Mouse (Mus musculus) heart, embryonic 12.5 days (tissue): ENCODE measurements around the gene Plxnb1. TPM values are rescaled to one million over a fixed set of nuclear protein-coding genes. Genes with fewer than 3 reads are reported as not detected.

Experiments
- ATAC-seq: fragments of 200-750 bp; cut with Nextera tagmentation; 2 replicates; pipeline ENCODE4 v1.8.0; 2017; ENCODE audit warnings: moderate TSS enrichment, moderate library complexity; ENCODE audit not compliant: insufficient number of reproducible peaks, low FRiP score
- H3K27ac ChIP-seq: fragments of 300-500 bp; sonication (generic); 2 replicates; pipeline ENCODE4 v1.5.1; 2016; ENCODE audit warnings: mild to moderate bottlenecking, moderate library complexity; ENCODE audit not compliant: poor library complexity, severe bottlenecking
- H3K27me3 ChIP-seq: fragments of 300-500 bp; sonication (generic); replicated peaks from 2 replicates; pipeline ENCODE4 v1.6.1; 2016; ENCODE audit warnings: mild to moderate bottlenecking, moderate library complexity
- H3K36me3 ChIP-seq: fragments of 300-500 bp; sonication (generic); 2 replicates; pipeline ENCODE4 v1.6.1; 2016; ENCODE audit warnings: mild to moderate bottlenecking, moderate library complexity
- H3K4me1 ChIP-seq: fragments of 300-500 bp; sonication (generic); replicated peaks from 2 replicates; pipeline ENCODE4 v1.6.1; 2016; ENCODE audit warnings: mild to moderate bottlenecking
- H3K4me2 ChIP-seq: fragments of 300-500 bp; sonication (generic); 2 replicates; pipeline ENCODE4 v1.6.1; 2016; ENCODE audit warnings: mild to moderate bottlenecking, moderate library complexity
- H3K4me3 ChIP-seq: fragments of 300-500 bp; sonication (generic); 2 replicates; pipeline ENCODE4 v1.5.1; 2016; ENCODE audit warnings: mild to moderate bottlenecking
- H3K9ac ChIP-seq: fragments of 300-500 bp; sonication (generic); 2 replicates; pipeline ENCODE4 v1.6.1; 2016; ENCODE audit warnings: mild to moderate bottlenecking, moderate library complexity
- H3K9me3 ChIP-seq: fragments of 300-500 bp; sonication (generic); replicated peaks from 2 replicates; pipeline ENCODE4 v1.6.1; 2016; ENCODE audit warnings: mild to moderate bottlenecking, moderate library complexity
- WGBS: fragments of 180-500 bp; shearing (Covaris S2); methylation state at CpG from one replicate; pipeline ENCODE4 v1.1.7; 2016; 5-methylcytosine and 5-hydroxymethylcytosine counted together
- polyA plus RNA-seq: library from polyadenylated mRNA; unstranded; fragments of >200 nt; fragmentation: Nextera tagmentation; extraction: Ambion mirVana; gene quantifications from 2 replicates; pipeline ENCODE4 v1.2.1, GENCODE M21; 2016

The Plxnb1 gene
- polyA plus RNA-seq, 1 experiment from 2014 or later: 11.1 TPM

- peak overlapping the region; percentile 85 for H3K4me3 ChIP-seq
- no peak for ATAC-seq
- H3K4me1 ChIP-seq: peaks cover 59% of the 10 kb centered on the region
- H3K9me3 ChIP-seq: no peaks in the 10 kb centered on the region
- WGBS: 2% methylated on average over 17 of the region's 21 CpGs
- H3K9ac ChIP-seq: peak overlapping the region; percentile 97
- peaks cover 30% of the 10 kb centered on the region for H3K36me3 ChIP-seq
- peak overlapping the region; percentile 99 for H3K27ac ChIP-seq
- H3K27me3 ChIP-seq: no peaks in the 10 kb centered on the region
- H3K4me2 ChIP-seq: peak overlapping the region; percentile 83
Measured at GRCm38 (mm10) chr9:109094553-109095136, 544 bp upstream of the Plxnb1 start.

DNA sequence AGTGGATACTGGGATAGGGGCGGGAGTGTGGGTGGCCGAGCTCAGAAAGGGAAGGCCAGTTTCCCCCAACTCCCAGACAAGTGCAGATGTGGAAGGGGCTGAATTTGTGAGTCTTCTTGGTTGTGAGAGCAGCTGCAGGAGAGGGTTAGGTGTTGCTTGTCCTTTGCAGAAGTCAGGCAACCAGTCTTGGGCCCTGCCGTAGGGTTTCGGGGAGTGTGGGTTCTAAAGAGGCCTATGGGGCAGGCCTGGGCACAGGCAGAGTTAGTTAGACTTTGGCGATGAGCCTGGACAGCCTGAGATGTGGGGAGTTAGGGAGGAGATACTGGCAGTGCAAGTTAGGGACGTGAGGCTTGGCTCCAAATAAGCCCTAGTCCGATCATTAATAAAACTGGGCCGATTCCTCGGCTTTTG is 1.1 kb downstream of the Plxnb1 start:
- Histone ChIP-seq H3K9ac (peak overlapping the region; percentile 97), H3K27ac (peak overlapping the region; percentile 99), H3K4me2 (peak overlapping the region; percentile 83), H3K36me3 (peaks cover 24% of the 10 kb centered on the region), H3K4me1 (peaks cover 71% of the 10 kb centered on the region), H3K27me3 (no peaks in the 10 kb centered on the region), H3K9me3 (no peaks in the 10 kb centered on the region), H3K4me3 (peak overlapping the region; percentile 85)
- ATAC-seq: no peak
- WGBS: 42% methylated on average over 9 of the region's 9 CpGs

DNA sequence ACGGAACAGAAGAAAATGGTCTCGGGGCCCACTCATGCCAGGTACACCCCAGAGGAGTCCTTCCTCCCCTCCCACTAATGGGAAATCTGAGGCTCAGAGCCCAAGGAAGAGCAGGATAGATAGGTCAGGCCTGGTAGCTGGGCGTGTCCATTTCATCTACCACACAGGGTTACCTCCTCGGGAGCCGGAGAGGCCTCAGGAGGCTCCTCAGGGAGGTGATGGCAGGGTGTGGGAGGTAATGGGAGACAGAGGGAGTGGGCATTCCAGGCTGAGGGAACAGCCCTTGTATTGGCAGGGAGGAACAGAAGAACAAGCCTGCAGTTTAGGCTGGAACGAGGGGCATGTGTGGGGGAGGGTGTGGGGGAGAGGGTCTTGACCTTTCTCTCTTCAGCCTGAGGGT is 1.7 kb downstream of the Plxnb1 start:
- 34% methylated on average over 6 of the region's 6 CpGs for WGBS
- Histone ChIP-seq H3K9me3 (no peaks in the 10 kb centered on the region), H3K27ac (peak overlapping the region; percentile 99), H3K9ac (peak overlapping the region; percentile 97), H3K4me2 (peak overlapping the region; percentile 83), H3K27me3 (no peaks in the 10 kb centered on the region), H3K36me3 (peaks cover 23% of the 10 kb centered on the region), H3K4me1 (peaks cover 71% of the 10 kb centered on the region), H3K4me3 (peak overlapping the region; percentile 85)
- no peak for ATAC-seq

- H3K27me3 ChIP-seq: no peaks in the 10 kb centered on the region
- no peaks in the 10 kb centered on the region for H3K9me3 ChIP-seq
- peak overlapping the region; percentile 97 for H3K9ac ChIP-seq
- WGBS: 33% methylated on average over 6 of the region's 6 CpGs
- ATAC-seq: no peak
- H3K4me2 ChIP-seq: peak overlapping the region; percentile 83
- H3K27ac ChIP-seq: peak overlapping the region; percentile 99
- peaks cover 71% of the 10 kb centered on the region for H3K4me1 ChIP-seq
- peaks cover 24% of the 10 kb centered on the region for H3K36me3 ChIP-seq
- peak overlapping the region; percentile 85 for H3K4me3 ChIP-seq
Measured at GRCm38 (mm10) chr9:109097291-109097690, 2.1 kb downstream of the Plxnb1 start.

GRCm38 (mm10) chr9:109097831-109098230 is 2.6 kb downstream of the Plxnb1 start:
- peaks cover 25% of the 10 kb centered on the region for H3K36me3 ChIP-seq
- WGBS: 48% methylated on average over 5 of the region's 5 CpGs
- peak overlapping the region; percentile 97 for H3K9ac ChIP-seq
- H3K4me3 ChIP-seq: no peak overlapping the region
- H3K9me3 ChIP-seq: no peaks in the 10 kb centered on the region
- peaks cover 72% of the 10 kb centered on the region for H3K4me1 ChIP-seq
- H3K27me3 ChIP-seq: no peaks in the 10 kb centered on the region
- ATAC-seq: no peak
- peak overlapping the region; percentile 99 for H3K27ac ChIP-seq
- peak overlapping the region; percentile 83 for H3K4me2 ChIP-seq

- no peak overlapping the region for H3K4me3 ChIP-seq
- H3K27me3 ChIP-seq: no peaks in the 10 kb centered on the region
- peak overlapping the region; percentile 97; the same call in 1 of the 2 replicates for H3K9ac ChIP-seq
- no peak for ATAC-seq
- 75% methylated on average over 8 of the region's 8 CpGs for WGBS
- H3K4me1 ChIP-seq: peaks cover 72% of the 10 kb centered on the region
- peak overlapping the region; percentile 83 for H3K4me2 ChIP-seq
- H3K9me3 ChIP-seq: no peaks in the 10 kb centered on the region
- peak overlapping the region; percentile 99 for H3K27ac ChIP-seq
- peaks cover 29% of the 10 kb centered on the region for H3K36me3 ChIP-seq
Measured at GRCm38 (mm10) chr9:109098366-109098765, 3.2 kb downstream of the Plxnb1 start.

DNA sequence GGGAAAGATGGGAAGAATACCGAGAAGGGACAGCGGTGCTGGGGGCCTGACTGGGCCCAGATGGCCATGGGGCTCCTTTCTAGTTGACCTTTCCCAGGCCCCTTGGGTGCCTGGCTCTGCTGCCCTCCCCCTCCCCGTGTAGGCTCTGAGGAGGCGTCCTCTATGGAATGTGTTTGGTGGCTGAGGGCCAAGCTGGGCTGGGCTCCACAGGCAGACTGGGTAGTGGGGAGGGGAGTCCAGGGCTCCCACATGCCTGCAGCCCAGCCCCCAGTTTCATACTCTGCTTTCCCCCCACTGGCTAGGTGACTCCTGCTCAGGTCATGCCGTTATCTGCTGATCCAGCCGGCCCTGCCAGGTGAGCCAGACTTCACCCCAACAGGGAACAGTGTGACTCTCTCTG is 3.8 kb downstream of the Plxnb1 start:
- Histone ChIP-seq H3K4me2 (peak overlapping the region; percentile 83), H3K4me1 (peaks cover 71% of the 10 kb centered on the region), H3K9me3 (no peaks in the 10 kb centered on the region), H3K9ac (peak overlapping the region; percentile 97; the same call in 1 of the 2 replicates), H3K27me3 (no peaks in the 10 kb centered on the region), H3K4me3 (peak overlapping the region; percentile 18; the same call in 1 of the 2 replicates), H3K27ac (peak overlapping the region; percentile 99), H3K36me3 (peaks cover 35% of the 10 kb centered on the region)
- peak; percentile 71 for ATAC-seq
- WGBS: 22% methylated on average over 6 of the region's 6 CpGs

DNA sequence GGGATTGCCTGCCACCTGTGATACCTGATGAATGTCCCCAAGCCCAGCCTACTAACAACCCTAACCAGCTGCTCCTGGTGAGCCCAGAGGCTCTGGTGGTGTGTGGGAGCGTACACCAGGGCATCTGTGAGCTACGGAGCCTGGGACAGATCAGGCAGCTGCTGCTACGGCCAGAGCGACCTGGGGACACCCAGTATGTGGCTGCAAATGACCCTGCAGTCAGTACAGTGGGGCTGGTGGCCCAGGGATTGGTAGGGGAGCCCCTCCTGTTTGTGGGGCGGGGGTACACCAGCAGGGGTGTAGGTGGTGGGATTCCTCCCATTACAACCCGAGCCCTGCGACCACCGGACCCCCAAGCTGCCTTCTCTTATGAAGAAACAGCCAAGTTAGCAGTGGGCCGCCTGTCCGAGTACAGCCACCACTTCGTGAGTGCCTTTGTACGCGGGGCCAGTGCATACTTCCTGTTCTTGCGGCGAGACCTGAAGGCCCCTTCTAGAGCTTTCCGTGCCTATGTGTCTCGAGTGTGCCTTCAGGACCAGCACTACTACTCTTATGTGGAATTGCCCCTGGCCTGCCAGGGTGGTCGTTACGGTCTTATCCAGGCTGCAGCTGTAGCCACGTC is 5.2 kb downstream of the Plxnb1 start:
- WGBS: 83% methylated on average over 20 of the region's 20 CpGs
- Histone ChIP-seq H3K27ac (no peak overlapping the region), H3K4me3 (no peak overlapping the region), H3K9me3 (no peaks in the 10 kb centered on the region), H3K9ac (0 out of 2 replicates have a peak overlapping the region, but pooled peaks have one; percentile 11), H3K36me3 (peaks cover 47% of the 10 kb centered on the region), H3K4me1 (peaks cover 77% of the 10 kb centered on the region), H3K4me2 (no peak overlapping the region), H3K27me3 (no peaks in the 10 kb centered on the region)
- no peak for ATAC-seq

GRCm38 (mm10) chr9:109101933-109102445 is 6.8 kb downstream of the Plxnb1 start:
- Histone ChIP-seq H3K9me3 (no peaks in the 10 kb centered on the region), H3K27ac (no peak overlapping the region), H3K4me2 (no peak overlapping the region), H3K36me3 (peaks cover 62% of the 10 kb centered on the region), H3K4me3 (no peak overlapping the region), H3K4me1 (peaks cover 67% of the 10 kb centered on the region), H3K9ac (no peak overlapping the region), H3K27me3 (no peaks in the 10 kb centered on the region)
- ATAC-seq: no peak
- 87% methylated on average over 5 of the region's 5 CpGs for WGBS

GRCm38 (mm10) chr9:109102541-109102940 is 7.4 kb downstream of the Plxnb1 start:
- H3K9me3 ChIP-seq: no peaks in the 10 kb centered on the region
- H3K9ac ChIP-seq: no peak overlapping the region
- WGBS: 87% methylated on average over 3 of the region's 3 CpGs
- H3K27ac ChIP-seq: no peak overlapping the region
- H3K36me3 ChIP-seq: peaks cover 68% of the 10 kb centered on the region
- H3K4me1 ChIP-seq: peaks cover 62% of the 10 kb centered on the region
- no peak for ATAC-seq
- no peak overlapping the region for H3K4me2 ChIP-seq
- no peaks in the 10 kb centered on the region for H3K27me3 ChIP-seq
- no peak overlapping the region for H3K4me3 ChIP-seq

DNA sequence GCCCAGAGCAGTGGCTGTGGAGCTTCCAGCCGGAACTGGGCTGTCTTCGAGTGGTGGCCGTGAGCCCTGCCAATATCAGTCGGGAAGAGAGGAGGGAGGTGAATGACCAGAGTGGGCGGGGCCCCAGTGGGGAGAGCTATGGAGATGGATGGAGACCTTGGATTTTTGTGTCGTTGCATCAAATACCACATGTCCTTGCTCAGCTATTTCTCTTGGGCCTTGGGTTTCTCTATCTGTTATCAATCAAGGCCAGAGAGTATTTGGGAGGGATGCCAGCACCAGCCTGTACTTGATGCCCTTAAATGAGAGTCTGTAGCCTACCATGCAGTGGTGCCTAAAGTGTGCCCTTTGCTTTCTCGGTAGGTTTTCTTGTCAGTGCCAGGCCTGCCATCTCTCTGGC is 8.1 kb downstream of the Plxnb1 start:
- Histone ChIP-seq H3K9me3 (no peaks in the 10 kb centered on the region), H3K27ac (no peak overlapping the region), H3K36me3 (peaks cover 75% of the 10 kb centered on the region), H3K4me2 (no peak overlapping the region), H3K9ac (no peak overlapping the region), H3K27me3 (no peaks in the 10 kb centered on the region), H3K4me3 (no peak overlapping the region), H3K4me1 (peaks cover 54% of the 10 kb centered on the region)
- ATAC-seq: no peak
- WGBS: 71% methylated on average over 7 of the region's 7 CpGs
